Mouse (Mus musculus) lung, embryonic 16.5 days (tissue): ENCODE results near the gene Per1. TPM values are rescaled to one million over a fixed set of nuclear protein-coding genes. Genes with fewer than 3 reads are reported as not detected.

ENCODE experiments used
- ATAC-seq: fragments of 200-750 bp; cut with Nextera tagmentation; 2 replicates; pipeline ENCODE4 v1.8.0; 2017; ENCODE audit warnings: low read depth, mild to moderate bottlenecking, moderate library complexity
- H3K27ac ChIP-seq: fragments of 300-500 bp; sonication (generic); 2 replicates; pipeline ENCODE4 v1.5.1; 2014; ENCODE audit warnings: mild to moderate bottlenecking, control low read depth, low read length
- H3K27me3 ChIP-seq: fragments of 300-500 bp; sonication (generic); 2 replicates; pipeline ENCODE4 v1.6.1; 2014; ENCODE audit warnings: low read depth, low read length, mixed read lengths; ENCODE audit not compliant: control insufficient read depth, insufficient read depth
- H3K36me3 ChIP-seq: fragments of 300-500 bp; sonication (generic); 2 replicates; pipeline ENCODE4 v1.6.1; 2014; ENCODE audit warnings: low read length; ENCODE audit not compliant: control insufficient read depth, insufficient read depth
- H3K4me1 ChIP-seq: fragments of 300-500 bp; sonication (generic); replicated peaks from 2 replicates; pipeline ENCODE4 v1.6.1; 2014; ENCODE audit warnings: low read length, mixed read lengths; ENCODE audit not compliant: control insufficient read depth, insufficient read depth
- H3K4me2 ChIP-seq: fragments of 300-500 bp; sonication (generic); 2 replicates; pipeline ENCODE4 v1.6.1; 2014; ENCODE audit warnings: low read depth, low read length, control low read depth
- H3K4me3 ChIP-seq: fragments of 300-500 bp; sonication (generic); 2 replicates; pipeline ENCODE4 v1.5.1; 2014; ENCODE audit warnings: mild to moderate bottlenecking, low read length, control low read depth
- H3K9ac ChIP-seq: fragments of 300-500 bp; sonication (generic); 2 replicates; pipeline ENCODE4 v1.6.1; 2014; ENCODE audit warnings: low read length, control low read depth
- H3K9me3 ChIP-seq: fragments of 300-500 bp; sonication (generic); 2 replicates; pipeline ENCODE4 v1.6.1; 2016; ENCODE audit warnings: low read length; ENCODE audit not compliant: control insufficient read depth
- WGBS: fragments of 180-500 bp; shearing (Covaris S2); extraction: QIAGEN DNeasy Blood & Tissue Kit; methylation state at CpG from one replicate; pipeline ENCODE4 v1.1.7; 2014; 5-methylcytosine and 5-hydroxymethylcytosine counted together
- polyA plus RNA-seq: library from polyadenylated mRNA; unstranded; fragments of >200 nt; fragmentation: Nextera tagmentation; extraction: Ambion mirVana; gene quantifications from 2 replicates; pipeline ENCODE4 v1.2.1, GENCODE M21; 2015

Gene Per1
- polyA plus RNA-seq, 1 experiment from 2014 or later: 32.4 TPM

DNA sequence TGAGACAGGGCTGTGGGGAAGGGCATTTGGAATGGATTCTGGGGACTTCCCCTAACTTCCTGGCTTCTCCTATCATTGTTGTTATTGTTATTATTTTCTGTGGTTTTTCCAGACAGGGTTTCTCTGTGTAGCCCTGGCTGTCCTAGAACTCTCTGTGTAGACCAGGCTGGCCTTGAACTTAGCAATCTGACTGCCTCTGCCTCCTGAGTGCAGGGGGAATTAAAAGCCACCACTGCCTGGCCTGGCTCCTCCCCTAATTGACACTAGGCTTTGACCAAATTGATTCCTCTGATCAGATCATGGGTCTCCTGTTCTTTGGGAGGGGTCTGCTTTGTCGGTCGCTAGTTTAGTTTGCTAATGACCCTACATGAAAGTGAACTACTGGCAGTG is 31.7 kb downstream of the Per1 start:
- Histone ChIP-seq H3K4me1 (peaks cover 11% of the 10 kb centered on the region; the same call in 1 of the 2 replicates), H3K36me3 (no peaks in the 10 kb centered on the region), H3K27ac (no peak overlapping the region), H3K9ac (no peak overlapping the region), H3K4me3 (no peak overlapping the region), H3K9me3 (no peaks in the 10 kb centered on the region), H3K27me3 (no peaks in the 10 kb centered on the region), H3K4me2 (no peak overlapping the region)
- WGBS: 45% methylated on average over 2 of the region's 2 CpGs
- no peak for ATAC-seq

- WGBS: 59% methylated on average over 8 of the region's 8 CpGs
- Histone ChIP-seq H3K4me3 (no peak overlapping the region), H3K9ac (no peak overlapping the region), H3K4me1 (peaks cover 9% of the 10 kb centered on the region; the same call in 1 of the 2 replicates), H3K4me2 (no peak overlapping the region), H3K27ac (no peak overlapping the region), H3K9me3 (no peaks in the 10 kb centered on the region), H3K36me3 (no peaks in the 10 kb centered on the region), H3K27me3 (no peaks in the 10 kb centered on the region)
- no peak for ATAC-seq
Measured at GRCm38 (mm10) chr11:69128426-69129122, 33.6 kb downstream of the Per1 start.

DNA sequence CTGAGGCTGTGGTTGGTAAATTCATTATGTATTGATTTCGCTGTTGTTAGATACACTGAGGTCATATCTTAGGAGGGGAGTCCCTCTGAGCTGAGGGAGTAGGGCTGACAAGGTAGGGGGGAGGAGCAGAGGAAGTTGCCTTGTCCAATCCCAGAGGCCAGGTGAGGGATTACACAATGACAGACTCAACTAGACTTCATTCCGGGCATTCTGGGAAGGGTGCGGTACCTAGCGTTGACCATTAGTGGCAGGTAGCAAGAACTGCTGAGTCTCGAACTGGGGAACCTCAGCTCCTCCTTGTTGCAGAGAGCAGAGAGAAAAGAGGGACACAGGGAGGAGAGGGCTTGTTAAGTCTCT is 38.5 kb downstream of the Per1 start:
- peak; percentile 18; the same call in 1 of the 2 replicates for ATAC-seq
- Histone ChIP-seq H3K9ac (no peak overlapping the region), H3K4me3 (peak overlapping the region; percentile 59)

DNA sequence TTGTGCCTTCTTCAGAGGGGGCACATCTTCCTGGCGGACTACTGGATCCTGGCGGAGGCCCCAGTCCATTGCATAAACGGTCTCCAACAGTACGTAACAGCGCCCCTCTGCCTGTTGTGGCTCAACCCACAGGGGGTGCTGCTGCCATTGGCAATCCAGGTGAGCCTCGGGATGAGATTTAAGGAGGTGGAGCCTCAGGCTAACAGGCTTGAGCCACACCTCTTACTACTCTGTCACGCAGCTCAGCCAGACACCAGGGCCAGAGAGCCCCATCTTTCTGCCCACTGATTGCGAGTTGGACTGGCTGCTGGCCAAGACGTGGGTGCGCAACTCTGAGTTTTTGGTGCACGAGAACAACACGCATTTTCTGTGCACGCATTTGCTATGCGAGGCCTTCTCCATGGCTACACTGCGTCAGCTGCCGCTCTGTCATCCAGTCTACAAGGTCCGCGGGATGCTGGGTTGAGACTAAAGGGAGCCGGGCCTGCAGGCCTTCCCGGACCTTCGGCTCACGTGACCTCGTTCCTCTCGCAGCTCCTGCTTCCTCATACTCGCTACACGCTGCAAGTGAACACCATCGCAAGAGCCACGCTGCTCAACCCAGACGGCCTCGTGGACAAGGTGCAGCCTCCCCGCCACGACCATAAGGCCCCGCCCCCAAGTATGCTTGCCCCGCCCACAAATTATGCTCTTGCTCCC is 39.1 kb downstream of the Per1 start:
- peak overlapping the region; percentile 60 for H3K9ac ChIP-seq
- H3K36me3 ChIP-seq: no peaks in the 10 kb centered on the region
- H3K4me3 ChIP-seq: peak overlapping the region; percentile 59
- H3K4me1 ChIP-seq: peaks cover 5% of the 10 kb centered on the region; the same call in 1 of the 2 replicates
- peak overlapping the region; percentile 26; the same call in 1 of the 2 replicates for H3K27ac ChIP-seq
- no peaks in the 10 kb centered on the region for H3K27me3 ChIP-seq
- no peaks in the 10 kb centered on the region for H3K9me3 ChIP-seq
- peak; percentile 83 for ATAC-seq
- under 1% methylated on average over 34 of the region's 34 CpGs for WGBS
- H3K4me2 ChIP-seq: peak overlapping the region; percentile 95

More for the DNA sequence above, 38.5 kb downstream of the Per1 start:
- H3K27ac ChIP-seq: no peak overlapping the region
- no peaks in the 10 kb centered on the region for H3K27me3 ChIP-seq
- no peaks in the 10 kb centered on the region for H3K36me3 ChIP-seq
- H3K4me1 ChIP-seq: peaks cover 5% of the 10 kb centered on the region; the same call in 1 of the 2 replicates
- H3K4me2 ChIP-seq: peak overlapping the region; percentile 95
- 7% methylated on average over 5 of the region's 5 CpGs for WGBS
- no peaks in the 10 kb centered on the region for H3K9me3 ChIP-seq

DNA sequence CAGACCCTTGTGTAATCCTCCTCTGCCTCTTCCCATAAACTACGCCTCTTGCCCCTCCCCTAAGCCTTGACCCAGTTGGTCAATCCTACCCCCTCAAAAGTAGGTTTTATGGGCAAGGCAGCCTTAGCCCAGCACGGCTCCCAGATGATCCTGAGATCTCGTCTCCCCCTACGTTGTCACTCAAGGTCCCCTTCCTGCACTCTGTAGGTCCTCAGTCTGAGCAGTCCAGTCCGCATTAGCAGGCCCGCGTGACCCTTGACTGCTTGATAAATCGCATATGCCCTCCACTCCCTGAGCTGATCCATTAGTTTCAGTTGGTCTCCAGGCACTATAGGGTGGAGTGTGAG is 39.6 kb downstream of the Per1 start:
- Histone ChIP-seq H3K9me3 (no peaks in the 10 kb centered on the region), H3K27me3 (no peaks in the 10 kb centered on the region), H3K4me3 (peak overlapping the region; percentile 59), H3K9ac (peak overlapping the region; percentile 60), H3K4me2 (peak overlapping the region; percentile 95), H3K4me1 (peaks cover 5% of the 10 kb centered on the region; the same call in 1 of the 2 replicates), H3K27ac (no peak overlapping the region), H3K36me3 (no peaks in the 10 kb centered on the region)
- WGBS: 20% methylated on average over 8 of the region's 8 CpGs
- no peak for ATAC-seq

DNA sequence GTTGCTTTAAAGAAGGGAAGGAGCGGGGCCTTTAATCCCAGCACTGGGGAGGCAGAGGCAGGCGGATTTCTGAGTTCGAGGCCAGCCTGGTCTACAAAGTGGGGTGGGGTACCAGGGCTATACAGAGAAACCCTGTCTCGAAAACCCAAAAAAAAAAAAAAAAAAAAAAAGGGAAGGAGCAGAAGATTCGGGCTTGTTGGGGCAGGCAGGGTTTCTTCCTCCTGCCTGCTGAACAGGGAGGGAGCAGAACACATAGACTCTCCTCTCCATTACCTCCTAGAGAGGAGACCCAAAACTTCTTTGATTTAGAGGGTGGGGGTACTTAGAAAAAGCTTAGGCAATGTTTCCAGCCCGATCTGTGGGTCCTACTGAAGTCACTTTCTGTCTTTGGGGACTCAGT is 40.3 kb downstream of the Per1 start:
- no peak overlapping the region for H3K9ac ChIP-seq
- no peak for ATAC-seq
- no peaks in the 10 kb centered on the region for H3K9me3 ChIP-seq
- no peak overlapping the region for H3K27ac ChIP-seq
- no peaks in the 10 kb centered on the region for H3K36me3 ChIP-seq
- peaks cover 5% of the 10 kb centered on the region; the same call in 1 of the 2 replicates for H3K4me1 ChIP-seq
- H3K4me3 ChIP-seq: no peak overlapping the region
- WGBS: 89% methylated on average over 6 of the region's 6 CpGs
- no peak overlapping the region for H3K4me2 ChIP-seq
- H3K27me3 ChIP-seq: no peaks in the 10 kb centered on the region

GRCm38 (mm10) chr11:69147546-69147945 is 52.5 kb downstream of the Per1 start:
- H3K4me1 ChIP-seq: peaks cover 3% of the 10 kb centered on the region; the same call in 1 of the 2 replicates
- H3K36me3 ChIP-seq: no peaks in the 10 kb centered on the region
- H3K27me3 ChIP-seq: peaks cover 8% of the 10 kb centered on the region; the same call in 1 of the 2 replicates
- H3K27ac ChIP-seq: no peak overlapping the region
- H3K4me3 ChIP-seq: no peak overlapping the region
- H3K9ac ChIP-seq: no peak overlapping the region
- no peak overlapping the region for H3K4me2 ChIP-seq
- no peak for ATAC-seq
- whole genome bisulfite sequencing: 58% methylated on average over 7 of the region's 7 CpGs
- no peaks in the 10 kb centered on the region for H3K9me3 ChIP-seq

GRCm38 (mm10) chr11:69148451-69148960 is 53.5 kb downstream of the Per1 start:
- Histone ChIP-seq H3K27me3 (peaks cover 9% of the 10 kb centered on the region; the same call in 1 of the 2 replicates), H3K4me1 (peaks cover 3% of the 10 kb centered on the region; the same call in 1 of the 2 replicates), H3K9ac (no peak overlapping the region), H3K4me3 (no peak overlapping the region), H3K9me3 (no peaks in the 10 kb centered on the region), H3K36me3 (no peaks in the 10 kb centered on the region), H3K27ac (no peak overlapping the region), H3K4me2 (no peak overlapping the region)
- ATAC-seq: no peak
- 89% methylated on average over 5 of the region's 5 CpGs for WGBS

DNA sequence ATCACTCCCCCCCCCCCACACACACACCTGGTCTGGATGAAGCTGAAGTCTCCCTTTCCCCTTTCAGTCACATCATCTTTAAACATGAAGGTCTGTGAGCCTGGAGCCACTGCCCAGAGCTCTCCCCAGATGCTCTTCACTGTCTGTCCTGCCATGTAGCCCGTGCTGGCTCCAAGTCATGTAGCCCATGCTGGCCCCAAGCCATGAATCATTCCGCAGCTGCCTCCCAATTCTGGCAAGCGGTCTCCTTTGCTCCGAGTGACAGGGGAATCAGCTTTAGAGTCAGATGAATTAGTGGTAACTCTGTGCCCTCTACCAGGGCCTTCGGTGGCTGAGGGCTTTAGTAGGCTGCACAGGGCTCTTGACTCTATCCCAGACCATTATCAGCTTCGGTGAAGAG is 54.7 kb downstream of the Per1 start:
- Histone ChIP-seq H3K4me1 (peaks cover 3% of the 10 kb centered on the region; the same call in 1 of the 2 replicates), H3K27me3 (peaks cover 9% of the 10 kb centered on the region; the same call in 1 of the 2 replicates), H3K9ac (0 out of 2 replicates have a peak overlapping the region, but pooled peaks have one; percentile 6), H3K27ac (no peak overlapping the region), H3K4me3 (no peak overlapping the region), H3K36me3 (no peaks in the 10 kb centered on the region), H3K4me2 (no peak overlapping the region), H3K9me3 (no peaks in the 10 kb centered on the region)
- no peak for ATAC-seq
- 61% methylated on average over 6 of the region's 6 CpGs for WGBS
